Mouse (Mus musculus): ENCODE results near the gene Mea1. TPM values are rescaled to one million over a fixed set of nuclear protein-coding genes. Genes with fewer than 3 reads are reported as not detected.
A peak's percentile ranks its signal among the peaks of the same experiment; 100 is the strongest.

Mea1 gene
- polyA plus RNA-seq, 1 experiment: 145 TPM

DNA sequence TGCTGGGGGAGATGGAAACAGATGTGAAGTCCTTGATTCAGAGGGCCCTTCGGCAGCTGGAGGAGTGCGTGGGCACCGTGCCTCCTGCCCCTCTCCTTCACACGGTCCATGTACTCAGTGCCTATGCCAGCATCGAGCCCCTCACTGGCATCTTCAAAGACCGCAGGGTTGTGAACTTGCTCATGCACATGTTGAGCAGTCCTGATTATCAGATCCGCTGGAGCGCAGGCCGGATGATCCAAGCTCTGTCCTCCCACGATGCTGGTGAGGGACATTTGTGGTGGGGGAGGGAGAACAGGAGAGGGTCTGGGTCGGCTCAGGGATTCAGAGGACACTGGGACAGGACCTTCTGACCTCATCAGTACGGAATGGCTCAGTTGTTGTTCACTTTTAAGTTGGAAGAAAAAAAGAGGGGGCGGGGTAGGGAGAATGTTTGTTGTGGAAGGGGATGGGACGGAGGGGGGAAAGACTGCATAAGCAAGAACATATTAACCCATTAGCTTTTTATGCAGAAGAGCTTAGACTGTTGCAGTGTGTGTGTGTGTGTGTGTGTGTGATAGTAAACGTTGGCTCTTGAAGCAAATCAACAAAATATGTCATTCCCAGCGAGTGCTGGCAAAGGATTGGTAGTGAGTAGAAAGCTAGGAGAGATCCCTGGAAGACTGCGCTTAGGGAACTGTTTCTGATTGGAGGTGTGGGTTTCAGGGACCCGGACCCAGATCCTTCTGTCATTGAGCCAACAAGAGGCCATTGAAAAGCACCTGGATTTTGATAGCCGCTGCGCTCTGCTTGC lies 26.6 kb upstream of the Mea1 start:
- H3K79me2 ChIP-seq (ENCODE audit: control insufficient read depth, insufficient read depth): peaks cover 5% of the 10 kb centered on the region
- no peaks in the 10 kb centered on the region for H3K27me3 ChIP-seq (ENCODE audit: control insufficient read depth, insufficient read depth, insufficient read length)
- H3K4me2 ChIP-seq (ENCODE audit: low read depth): peak overlapping the region; percentile 45
- TF ChIP-seq MAX (IDR thresholded peaks at IDR 0.05; ENCODE audit: low read depth): no peak
- no peak for TF ChIP-seq TCF12 (IDR thresholded peaks at IDR 0.05; ENCODE audit: insufficient read depth, poor library complexity, severe bottlenecking)
- TF ChIP-seq USF1 (IDR thresholded peaks at IDR 0.05; ENCODE audit: low read depth): no peak
- no peak for TF ChIP-seq REST (IDR thresholded peaks at IDR 0.05; ENCODE audit: insufficient read depth, insufficient read length)
- no peak for TF ChIP-seq E2F4 (IDR thresholded peaks at IDR 0.05; ENCODE audit: insufficient read depth)
- TF ChIP-seq POLR2A (IDR thresholded peaks at IDR 0.05; ENCODE audit: insufficient read length, low read depth): no peak
- no peak for TF ChIP-seq POLR2AphosphoS2 (IDR thresholded peaks at IDR 0.05; ENCODE audit: insufficient read length, low read depth)
- no peak for TF ChIP-seq MYOG (IDR thresholded peaks at IDR 0.05; ENCODE audit: control insufficient read depth in 1 of 3, insufficient read depth in 1 of 3, insufficient read length in 2 of 3, low read depth in 2 of 3)
- TF ChIP-seq SRF (IDR thresholded peaks at IDR 0.05; ENCODE audit: control insufficient read depth, insufficient read length, low read depth): no peak
- TF ChIP-seq MYOD1 (IDR thresholded peaks at IDR 0.05; ENCODE audit: control insufficient read depth in 1 of 3, insufficient read length in 2 of 3, low read depth in 2 of 3): no peak
- TF ChIP-seq TCF3 (IDR thresholded peaks at IDR 0.05; ENCODE audit: insufficient read length, low read depth): no peak
- no peak for TF ChIP-seq CEBPB (IDR thresholded peaks at IDR 0.05; ENCODE audit: insufficient read depth, poor library complexity, severe bottlenecking)
- no peak overlapping the region for H3ac ChIP-seq (ENCODE audit: control insufficient read depth, insufficient read length)
- peak overlapping the region; percentile 38 for H3K4me3 ChIP-seq
- H3K36me3 ChIP-seq (ENCODE audit: control insufficient read depth, insufficient read depth): peaks cover 5% of the 10 kb centered on the region

DNA sequence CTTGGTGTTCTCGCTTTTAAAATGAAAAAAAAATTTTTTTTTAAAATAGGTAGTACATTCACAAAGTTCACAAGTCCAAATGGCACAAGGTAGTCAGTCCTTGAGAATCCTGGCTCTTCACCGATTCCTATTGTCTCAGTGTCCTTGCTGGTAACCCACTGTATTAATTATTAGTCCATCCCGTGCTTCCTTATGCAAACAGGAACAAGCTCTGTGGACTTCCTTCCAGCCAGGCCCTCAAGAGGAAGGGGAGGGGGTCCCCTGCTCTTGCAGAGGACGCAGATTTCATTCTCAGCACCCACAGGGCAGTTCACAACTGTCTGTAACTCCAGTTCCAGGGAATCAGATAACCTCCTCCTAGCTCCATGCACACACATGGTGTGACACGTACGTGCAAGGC lies 22.5 kb upstream of the Mea1 start:
- Histone ChIP-seq H3K4me3 (no peak overlapping the region), H3K79me2 (ENCODE audit: control insufficient read depth, insufficient read depth) (no peaks in the 10 kb centered on the region), H3K27me3 (ENCODE audit: control insufficient read depth, insufficient read depth, insufficient read length) (no peaks in the 10 kb centered on the region), H3ac (ENCODE audit: control insufficient read depth, insufficient read length) (no peak overlapping the region), H3K4me2 (ENCODE audit: low read depth) (no peak overlapping the region), H3K36me3 (ENCODE audit: control insufficient read depth, insufficient read depth) (peaks cover 4% of the 10 kb centered on the region)
- no peak for TF ChIP-seq SRF (IDR thresholded peaks at IDR 0.05; ENCODE audit: control insufficient read depth, insufficient read length, low read depth)

DNA sequence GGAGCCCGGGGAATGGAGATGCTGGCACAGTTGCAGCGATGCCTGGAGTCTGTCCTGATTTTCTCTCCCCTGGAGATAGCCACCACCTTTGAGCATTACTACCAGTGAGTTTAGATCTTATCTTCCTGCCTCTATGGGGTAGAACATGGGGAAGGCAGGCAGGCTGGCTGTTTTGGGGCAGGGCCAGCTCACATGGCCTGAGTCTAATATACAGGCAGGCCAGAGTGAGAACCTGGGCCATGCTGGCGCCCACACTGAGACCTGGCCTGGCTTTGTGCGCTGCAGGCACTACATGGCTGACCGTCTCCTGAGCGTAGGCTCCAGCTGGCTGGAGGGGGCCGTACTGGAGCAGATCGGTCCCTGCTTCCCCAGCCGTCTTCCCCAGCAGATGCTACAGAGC lies 17.2 kb upstream of the Mea1 start:
- TF ChIP-seq MYOD1 (IDR thresholded peaks at IDR 0.05; ENCODE audit: control insufficient read depth in 1 of 3, insufficient read length in 2 of 3, low read depth in 2 of 3): no peak
- no peak for TF ChIP-seq REST (IDR thresholded peaks at IDR 0.05; ENCODE audit: insufficient read depth, insufficient read length)
- TF ChIP-seq TCF3 (IDR thresholded peaks at IDR 0.05; ENCODE audit: insufficient read length, low read depth): no peak
- TF ChIP-seq POLR2AphosphoS2 (IDR thresholded peaks at IDR 0.05; ENCODE audit: insufficient read length, low read depth): no peak
- no peak for TF ChIP-seq USF1 (IDR thresholded peaks at IDR 0.05; ENCODE audit: low read depth)
- TF ChIP-seq E2F4 (IDR thresholded peaks at IDR 0.05; ENCODE audit: insufficient read depth): no peak
- TF ChIP-seq SRF (IDR thresholded peaks at IDR 0.05; ENCODE audit: control insufficient read depth, insufficient read length, low read depth): no peak
- no peak for TF ChIP-seq CEBPB (IDR thresholded peaks at IDR 0.05; ENCODE audit: insufficient read depth, poor library complexity, severe bottlenecking)
- TF ChIP-seq MAX (IDR thresholded peaks at IDR 0.05; ENCODE audit: low read depth): no peak
- TF ChIP-seq POLR2A (IDR thresholded peaks at IDR 0.05; ENCODE audit: insufficient read length, low read depth): no peak
- no peak for TF ChIP-seq MYOG (IDR thresholded peaks at IDR 0.05; ENCODE audit: control insufficient read depth in 1 of 3, insufficient read depth in 1 of 3, insufficient read length in 2 of 3, low read depth in 2 of 3)
- no peak for TF ChIP-seq TCF12 (IDR thresholded peaks at IDR 0.05; ENCODE audit: insufficient read depth, poor library complexity, severe bottlenecking)
- H3K79me2 ChIP-seq (ENCODE audit: control insufficient read depth, insufficient read depth): no peaks in the 10 kb centered on the region
- peaks cover 4% of the 10 kb centered on the region for H3K36me3 ChIP-seq (ENCODE audit: control insufficient read depth, insufficient read depth)
- H3K4me3 ChIP-seq: no peak overlapping the region
- H3K27me3 ChIP-seq (ENCODE audit: control insufficient read depth, insufficient read depth, insufficient read length): no peaks in the 10 kb centered on the region
- no peak overlapping the region for H3K4me2 ChIP-seq (ENCODE audit: low read depth)
- H3ac ChIP-seq (ENCODE audit: control insufficient read depth, insufficient read length): no peak overlapping the region

DNA sequence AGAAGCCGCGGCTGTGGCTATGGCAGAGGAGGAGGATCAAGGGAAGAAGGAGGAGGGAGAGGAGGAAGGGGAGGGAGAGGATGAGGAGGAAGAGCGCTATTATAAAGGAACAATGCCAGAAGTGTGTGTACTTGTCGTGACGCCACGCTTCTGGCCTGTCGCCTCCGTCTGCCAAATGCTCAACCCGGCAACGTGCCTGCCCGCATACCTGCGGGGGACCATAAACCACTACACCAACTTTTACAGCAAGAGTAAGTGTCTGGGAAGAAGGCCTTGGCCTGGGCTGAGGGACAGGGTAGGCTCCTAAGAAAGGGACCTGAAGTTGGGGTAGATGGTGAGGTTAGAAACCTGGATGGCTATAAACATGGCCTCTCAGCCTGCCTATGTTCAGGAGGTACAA lies 16.6 kb upstream of the Mea1 start:
- Histone ChIP-seq H3K27me3 (ENCODE audit: control insufficient read depth, insufficient read depth, insufficient read length) (no peaks in the 10 kb centered on the region), H3K4me2 (ENCODE audit: low read depth) (no peak overlapping the region), H3K36me3 (ENCODE audit: control insufficient read depth, insufficient read depth) (peaks cover 4% of the 10 kb centered on the region), H3K79me2 (ENCODE audit: control insufficient read depth, insufficient read depth) (no peaks in the 10 kb centered on the region), H3K4me3 (no peak overlapping the region), H3ac (ENCODE audit: control insufficient read depth, insufficient read length) (no peak overlapping the region)
- TF ChIP-seq MYOG (IDR thresholded peaks at IDR 0.05; ENCODE audit: control insufficient read depth in 1 of 3, insufficient read depth in 1 of 3, insufficient read length in 2 of 3, low read depth in 2 of 3) (no peak), TCF3 (IDR thresholded peaks at IDR 0.05; ENCODE audit: insufficient read length, low read depth) (no peak), E2F4 (IDR thresholded peaks at IDR 0.05; ENCODE audit: insufficient read depth) (no peak), REST (IDR thresholded peaks at IDR 0.05; ENCODE audit: insufficient read depth, insufficient read length) (no peak), SRF (IDR thresholded peaks at IDR 0.05; ENCODE audit: control insufficient read depth, insufficient read length, low read depth) (no peak), CEBPB (IDR thresholded peaks at IDR 0.05; ENCODE audit: insufficient read depth, poor library complexity, severe bottlenecking) (no peak), MYOD1 (IDR thresholded peaks at IDR 0.05; ENCODE audit: control insufficient read depth in 1 of 3, insufficient read length in 2 of 3, low read depth in 2 of 3) (no peak), POLR2A (IDR thresholded peaks at IDR 0.05; ENCODE audit: insufficient read length, low read depth) (no peak), POLR2AphosphoS2 (IDR thresholded peaks at IDR 0.05; ENCODE audit: insufficient read length, low read depth) (no peak), USF1 (IDR thresholded peaks at IDR 0.05; ENCODE audit: low read depth) (no peak)

DNA sequence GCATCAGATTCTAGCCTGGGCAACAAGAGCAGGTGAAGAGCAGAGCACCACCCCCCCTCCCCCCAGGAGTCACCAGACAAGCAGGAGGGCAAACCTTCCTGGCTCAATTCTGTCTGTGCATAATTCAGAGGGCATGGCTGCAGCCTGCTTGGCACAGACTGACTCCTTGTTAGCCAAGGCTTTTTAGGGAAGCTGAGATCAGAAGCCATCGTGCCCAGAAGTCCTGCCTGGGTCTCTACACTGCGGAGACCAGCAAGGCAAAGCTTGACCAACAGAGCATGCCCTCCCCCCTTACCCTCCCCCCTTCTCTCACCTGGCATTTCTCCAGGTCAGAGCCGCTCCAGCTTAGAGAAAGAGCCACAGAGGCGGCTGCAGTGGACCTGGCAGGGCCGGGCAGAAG lies 15.9 kb upstream of the Mea1 start:
- no peak overlapping the region for H3ac ChIP-seq (ENCODE audit: control insufficient read depth, insufficient read length)
- H3K27me3 ChIP-seq (ENCODE audit: control insufficient read depth, insufficient read depth, insufficient read length): no peaks in the 10 kb centered on the region
- no peak overlapping the region for H3K4me2 ChIP-seq (ENCODE audit: low read depth)
- H3K4me3 ChIP-seq: no peak overlapping the region
- H3K36me3 ChIP-seq (ENCODE audit: control insufficient read depth, insufficient read depth): peaks cover 4% of the 10 kb centered on the region
- TF ChIP-seq MYOG (IDR thresholded peaks at IDR 0.05; ENCODE audit: control insufficient read depth in 1 of 3, insufficient read depth in 1 of 3, insufficient read length in 2 of 3, low read depth in 2 of 3) (no peak), TCF3 (IDR thresholded peaks at IDR 0.05; ENCODE audit: insufficient read length, low read depth) (no peak), E2F4 (IDR thresholded peaks at IDR 0.05; ENCODE audit: insufficient read depth) (no peak), SRF (IDR thresholded peaks at IDR 0.05; ENCODE audit: control insufficient read depth, insufficient read length, low read depth) (no peak), MAX (IDR thresholded peaks at IDR 0.05; ENCODE audit: low read depth) (no peak), REST (IDR thresholded peaks at IDR 0.05; ENCODE audit: insufficient read depth, insufficient read length) (no peak), POLR2AphosphoS2 (IDR thresholded peaks at IDR 0.05; ENCODE audit: insufficient read length, low read depth) (no peak), MYOD1 (IDR thresholded peaks at IDR 0.05; ENCODE audit: control insufficient read depth in 1 of 3, insufficient read length in 2 of 3, low read depth in 2 of 3) (no peak), POLR2A (IDR thresholded peaks at IDR 0.05; ENCODE audit: insufficient read length, low read depth) (no peak), TCF12 (IDR thresholded peaks at IDR 0.05; ENCODE audit: insufficient read depth, poor library complexity, severe bottlenecking) (no peak)
- no peaks in the 10 kb centered on the region for H3K79me2 ChIP-seq (ENCODE audit: control insufficient read depth, insufficient read depth)
